In the genomic region with DNA sequence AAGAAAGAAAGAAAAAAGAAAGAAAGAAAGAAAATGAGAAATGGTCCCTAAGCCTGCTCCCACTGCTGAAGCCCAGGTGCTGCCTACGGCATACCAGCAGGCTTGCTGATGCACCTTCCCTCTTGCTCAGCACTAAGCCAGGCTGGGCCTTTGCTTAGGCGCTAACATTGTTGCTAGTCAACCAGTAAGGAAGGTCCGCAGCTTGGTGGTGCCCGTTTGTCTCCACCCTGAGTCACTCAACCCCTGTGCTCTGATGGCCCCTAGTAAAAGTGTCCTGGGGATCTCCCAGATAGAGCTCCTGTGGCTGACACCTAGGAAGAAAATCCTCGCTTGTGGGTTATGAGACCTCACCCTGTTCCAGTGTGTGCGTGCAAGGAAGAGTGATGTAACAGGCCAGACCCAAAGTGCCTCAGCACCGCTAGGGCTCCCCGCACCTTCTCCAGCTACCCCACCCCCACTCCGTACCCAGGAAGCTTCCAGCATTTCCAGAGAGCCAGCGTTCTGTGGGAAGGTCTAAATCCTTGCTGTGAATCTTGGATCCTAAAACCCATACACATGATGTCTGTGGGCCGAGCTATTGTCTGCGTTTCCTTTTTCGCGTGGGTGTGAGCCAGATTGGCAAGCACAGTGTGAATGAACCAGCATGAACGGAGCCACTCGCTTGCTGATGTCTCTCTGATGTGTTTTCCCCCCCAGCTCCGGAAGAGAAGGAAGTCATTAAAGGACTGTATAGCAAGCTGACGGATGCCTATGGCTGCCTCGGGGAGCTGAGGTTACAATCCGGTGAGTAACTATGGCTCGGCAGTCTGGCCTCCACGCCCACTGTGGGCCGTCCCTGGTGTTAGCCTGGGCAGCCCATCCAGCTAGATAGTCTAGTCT, we compare ENCODE assay signal across 8 mouse cellular contexts. TPM values are rescaled to one million over a fixed set of nuclear protein-coding genes. Genes with fewer than 3 reads are reported as not detected.
A peak's percentile ranks its signal among the peaks of the same experiment; 100 is the strongest.
DNase-seq lines count a peak whose midpoint lies in the region; ATAC-seq and TF ChIP-seq lines count a peak whose summit lies in the region.

No protein-coding gene starts in this region.

- no peaks in the 10 kb centered on the region for H3K79me2 ChIP-seq in heart, adult 2 months (replicated peaks; ENCODE audit: control insufficient read depth, insufficient read depth, low read length)

- H3K4me2 ChIP-seq in neural tube, embryonic 12.5 days (replicated peaks) = peak overlapping the region; percentile 16; the same call in 1 of the 2 replicates
- H3K4me2 ChIP-seq in kidney, postnatal 0 days (ENCODE audit: low read length) = peak overlapping the region; percentile 48
- peak overlapping the region; percentile 31 for H3K4me2 ChIP-seq in liver, embryonic 13.5 days

- H3K9ac ChIP-seq in neural tube, embryonic 12.5 days = no peak overlapping the region
- peak overlapping the region; percentile 13 for H3K9ac ChIP-seq in heart, adult 2 months (ENCODE audit: low read depth, low read length)
- H3K9ac ChIP-seq in kidney, postnatal 0 days (ENCODE audit: low read depth, low read length) = 0 out of 2 replicates have a peak overlapping the region, but pooled peaks have one; percentile 23
- H3K9ac ChIP-seq in liver, embryonic 13.5 days = peak overlapping the region; percentile 19; the same call in 1 of the 2 replicates

- no peaks in the 10 kb centered on the region for H3K36me3 ChIP-seq in neural tube, embryonic 12.5 days
- peaks cover 3% of the 10 kb centered on the region; the same call in 1 of the 2 replicates for H3K36me3 ChIP-seq in heart, adult 2 months (ENCODE audit: control insufficient read depth, insufficient read depth, low read length)
- H3K36me3 ChIP-seq in kidney, postnatal 0 days (ENCODE audit: insufficient read depth, low read length) = no peaks in the 10 kb centered on the region
- H3K36me3 ChIP-seq in liver, embryonic 13.5 days = no peaks in the 10 kb centered on the region

- H3K27ac ChIP-seq in neural tube, embryonic 12.5 days = no peak overlapping the region
- H3K27ac ChIP-seq in heart, adult 2 months = peak overlapping the region; percentile 88
- no peak overlapping the region for H3K27ac ChIP-seq in kidney, postnatal 0 days
- peak overlapping the region; percentile 77 for H3K27ac ChIP-seq in liver, embryonic 13.5 days

- DNase-seq in neural tube, embryonic 10.5 days (ENCODE audit: extremely low spot score, low spot score) = no peak
- peak; percentile 52 to 59 for DNase-seq in cerebellum, postnatal 10 days
- peak; percentile 67 to 75 for DNase-seq in heart, adult 2 months
- DNase-seq in kidney, postnatal 0 days (ENCODE audit: low spot score) = peak; percentile 77
- DNase-seq in liver, embryonic 13.5 days = no peak
- no peak for DNase-seq in retina, postnatal 1 day

- TF ChIP-seq EP300 in heart, adult 2 months (IDR thresholded peaks at IDR 0.05; ENCODE audit: insufficient read depth, low read depth, low read length) = peak; percentile 45; the same call in 1 of the 2 replicates

- 0 out of 2 replicates have a peak, but pooled peaks have one; percentile 32 for TF ChIP-seq POLR2A in heart, adult 2 months (IDR thresholded peaks at IDR 0.05; ENCODE audit: insufficient read depth, low read depth, low read length)

- peak; percentile 13; the same call in 1 of the 2 replicates for TF ChIP-seq CTCF in heart, adult 2 months (IDR thresholded peaks at IDR 0.05)
- TF ChIP-seq CTCF in kidney, postnatal 0 days (IDR thresholded peaks at IDR 0.05; ENCODE audit: low read depth) = 0 out of 2 replicates have a peak, but pooled peaks have one; percentile 2

- no peaks in the 10 kb centered on the region for H3K4me1 ChIP-seq in neural tube, embryonic 12.5 days
- H3K4me1 ChIP-seq in heart, adult 2 months (ENCODE audit: control insufficient read depth, insufficient read depth, low read length) = peaks cover 31% of the 10 kb centered on the region
- H3K4me1 ChIP-seq in kidney, postnatal 0 days (replicated peaks; ENCODE audit: insufficient read depth, low read length) = peaks cover 17% of the 10 kb centered on the region
- H3K4me1 ChIP-seq in liver, embryonic 13.5 days (replicated peaks) = peaks cover 36% of the 10 kb centered on the region

- ATAC-seq in neural tube, embryonic 12.5 days (ENCODE audit: low FRiP score, low read depth) = no peak
- peak; percentile 41; the same call in 1 of the 2 replicates for ATAC-seq in kidney, postnatal 0 days (replicated peaks; ENCODE audit: low FRiP score, low read depth)
- ATAC-seq in liver, embryonic 13.5 days (ENCODE audit: low read depth) = peak; percentile 16; the same call in 1 of the 2 replicates
- peak; percentile 66 for ATAC-seq in neutrophil, adult 5-6 weeks (ENCODE audit: extremely low read depth, insufficient number of reproducible peaks, low FRiP score, poor library complexity, severe bottlenecking)

- intact Hi-C loops in heart, adult 2 months (cut with DNase I) = loop anchor here (5.0 kb wide), 1 partner anchor 42 kb away; no protein-coding TSS in a partner anchor

- H3K27me3 ChIP-seq in neural tube, embryonic 12.5 days (replicated peaks) = 0 out of 2 replicates have a peak, but pooled peaks cover 3% of the 10 kb centered on the region
- H3K27me3 ChIP-seq in heart, adult 2 months (ENCODE audit: control insufficient read depth, insufficient read depth, low read length) = no peaks in the 10 kb centered on the region
- no peaks in the 10 kb centered on the region for H3K27me3 ChIP-seq in kidney, postnatal 0 days (ENCODE audit: insufficient read depth, low read length)
- H3K27me3 ChIP-seq in liver, embryonic 13.5 days = peaks cover 48% of the 10 kb centered on the region

- H3K4me3 ChIP-seq in neural tube, embryonic 12.5 days = no peak overlapping the region
- peak overlapping the region; percentile 50 for H3K4me3 ChIP-seq in heart, adult 2 months
- peak overlapping the region; percentile 11; the same call in 1 of the 2 replicates for H3K4me3 ChIP-seq in kidney, postnatal 0 days (replicated peaks; ENCODE audit: low read depth, low read length)
- H3K4me3 ChIP-seq in liver, embryonic 13.5 days (replicated peaks) = no peak overlapping the region

- no peaks in the 10 kb centered on the region for H3K9me3 ChIP-seq in neural tube, embryonic 12.5 days
- no peaks in the 10 kb centered on the region for H3K9me3 ChIP-seq in kidney, postnatal 0 days (replicated peaks; ENCODE audit: low read length)
- no peaks in the 10 kb centered on the region for H3K9me3 ChIP-seq in liver, embryonic 13.5 days (replicated peaks)

- WGBS in neural tube, embryonic 12.5 days = 41% methylated on average over 23 of the region's 23 CpGs
- WGBS in heart, adult 2 months = 28% methylated on average over 23 of the region's 23 CpGs
- 17% methylated on average over 23 of the region's 23 CpGs for WGBS in kidney, postnatal 0 days
- WGBS in liver, embryonic 13.5 days (ENCODE audit: insufficient replicate concordance) = 13% methylated on average over 23 of the region's 23 CpGs

RNA-seq across cellular contexts. Expression of a gene that starts 34.3 kb away (rescaled TPM):
- 1.8 and 2.9 TPM in 2 replicates for polyA plus RNA-seq in neural tube, embryonic 12.5 days (2016; fragmentation: Nextera tagmentation; extraction: Ambion mirVana)
- 10 to 100 TPM; 43.7 to 58.1 TPM for total RNA-seq in heart, adult 2 months (2021)
- polyA plus RNA-seq in heart, adult 2 months (2012; rRNA removed) = 21.2 and 25.8 TPM in 2 replicates
- polyA plus RNA-seq in kidney, postnatal 0 days (2015; fragmentation: Nextera tagmentation; extraction: Ambion mirVana) = 2.4 and 3.7 TPM in 2 replicates
- polyA plus RNA-seq in liver, embryonic 13.5 days (2015; fragmentation: Nextera tagmentation; extraction: Ambion mirVana) = 1.0 and 1.3 TPM in 2 replicates
- 6.6 and 8.7 TPM in 2 replicates for total RNA-seq in neutrophil, adult 5-6 weeks (2017)

Comparison
In these comparisons a context has a peak if more than half of its experiments do, and no peak if none do; other contexts are left out.
1. H3K27ac ChIP-seq: peak in heart, adult 2 months (single experiment) and liver, embryonic 13.5 days (single experiment); none in neural tube, embryonic 12.5 days (single experiment) and kidney, postnatal 0 days (single experiment).
2. H3K4me3 ChIP-seq: peak in heart, adult 2 months (single experiment) and kidney, postnatal 0 days (single experiment); none in neural tube, embryonic 12.5 days (single experiment) and liver, embryonic 13.5 days (single experiment).
3. DNase-seq: peak in cerebellum, postnatal 10 days (2 of 2), heart, adult 2 months (2 of 2) and kidney, postnatal 0 days (single experiment); none in neural tube, embryonic 10.5 days (single experiment), liver, embryonic 13.5 days (single experiment) and retina, postnatal 1 day (single experiment).
4. Peak in every context shown above with its lines, with median percentiles within 50 percentile points of each other: H3K4me2 ChIP-seq.